Mouse (Mus musculus) fibroblast of lung, adult 2 months (primary cell): ENCODE measurements around the gene Pacs1.

Source experiments
- DNase-seq: peaks from one replicate; pipeline ENCODE4 v3.0.0-alpha.2; 2011; ENCODE audit warnings: low read depth

The Pacs1 gene

GRCm38 (mm10) chr19:5272801-5273733, at the start of gene Pacs1:
TSS of gene Pacs1 (minus strand) at chr19:5273119.
- DNase-seq: peak; percentile 35

GRCm38 (mm10) chr19:5313189-5313588, 40.3 kb upstream of the Pacs1 start:
- DNase-seq: no peak

- DNase-seq: no peak
These were observed 36.1 kb upstream of the Pacs1 start for GRCm38 (mm10) chr19:5309025-5309424.

- DNase-seq: no peak
These were observed 34.2 kb upstream of the Pacs1 start for GRCm38 (mm10) chr19:5306968-5307734.

- DNase-seq: no peak
These were observed 33.4 kb upstream of the Pacs1 start for GRCm38 (mm10) chr19:5306279-5306678.

GRCm38 (mm10) chr19:5302455-5302854, 29.5 kb upstream of the Pacs1 start:
- no peak for DNase-seq

- no peak for DNase-seq
These were observed 27.7 kb upstream of the Pacs1 start for GRCm38 (mm10) chr19:5300588-5300987.

GRCm38 (mm10) chr19:5297903-5298800, 25.2 kb upstream of the Pacs1 start, which contains the start of gene Gal3st3:
TSS of gene Gal3st3 (plus strand) at chr19:5298331.
- no peak for DNase-seq

- DNase-seq: no peak
These were observed 23.7 kb upstream of the Pacs1 start for GRCm38 (mm10) chr19:5296630-5297029.

GRCm38 (mm10) chr19:5295736-5296075, 22.8 kb upstream of the Pacs1 start:
- DNase-seq: no peak

GRCm38 (mm10) chr19:5294972-5295735, 22.2 kb upstream of the Pacs1 start, which contains the start of gene Sf3b2:
TSS of gene Sf3b2 (minus strand) at chr19:5295455.
- DNase-seq: peak; percentile 99

GRCm38 (mm10) chr19:5278381-5278780, 5.5 kb upstream of the Pacs1 start:
- DNase-seq: peak; percentile 32

GRCm38 (mm10) chr19:5277140-5277539, 4.2 kb upstream of the Pacs1 start:
- no peak for DNase-seq

GRCm38 (mm10) chr19:5276531-5276930, 3.6 kb upstream of the Pacs1 start:
- no peak for DNase-seq

GRCm38 (mm10) chr19:5275736-5276135, 2.8 kb upstream of the Pacs1 start:
- DNase-seq: no peak

GRCm38 (mm10) chr19:5274641-5275040, 1.7 kb upstream of the Pacs1 start:
- no peak for DNase-seq

- DNase-seq: no peak
These were observed 997 bp upstream of the Pacs1 start for GRCm38 (mm10) chr19:5273916-5274315.

- DNase-seq: no peak
These were observed 558 bp downstream of the Pacs1 start for GRCm38 (mm10) chr19:5272326-5272795.

- no peak for DNase-seq
These were observed 1.5 kb downstream of the Pacs1 start for GRCm38 (mm10) chr19:5271430-5271829.

GRCm38 (mm10) chr19:5269392-5269791, 3.5 kb downstream of the Pacs1 start:
- DNase-seq: no peak

GRCm38 (mm10) chr19:5268875-5269274, 4.0 kb downstream of the Pacs1 start:
- no peak for DNase-seq
